Mouse (Mus musculus) CH12.LX (cell line): ENCODE results near the gene Ntsr1. TPM values are rescaled to one million over a fixed set of nuclear protein-coding genes. Genes with fewer than 3 reads are reported as not detected.

Experiments
- DNase-seq: peaks from one replicate; pipeline ENCODE4 v3.0.0-alpha.2; 2013; ENCODE audit errors: extremely low read depth
- H3K27ac ChIP-seq: 2 replicates; pipeline ENCODE4 v1.5.1; 2012; ENCODE audit warnings: low read depth, mild to moderate bottlenecking, control low read depth, moderate library complexity; ENCODE audit not compliant: insufficient read depth
- H3K27me3 ChIP-seq: replicated peaks from 2 replicates; pipeline ENCODE3; 2012; ENCODE audit warnings: inconsistent platforms
- H3K36me3 ChIP-seq, 2 experiments: replicated peaks in 1 of 2; 2 replicates each; pipeline versions ENCODE3 to v1.6.1; 2012; ENCODE audit warnings: inconsistent platforms in 1 of 2, low read length in 1 of 2, mild to moderate bottlenecking in 1 of 2, mixed read lengths in 1 of 2, moderate library complexity in 1 of 2; ENCODE audit not compliant: control insufficient read depth in 1 of 2, insufficient read depth in 1 of 2
- H3K4me1 ChIP-seq, 2 experiments: 2 replicates each; pipeline ENCODE4 v1.6.1; 2012; ENCODE audit warnings: inconsistent platforms in 1 of 2, moderate library complexity in 1 of 2; ENCODE audit not compliant: insufficient read depth in 2 of 2, control insufficient read depth in 1 of 2
- H3K4me2 ChIP-seq: 2 replicates; pipeline ENCODE4 v1.6.1; 2012; ENCODE audit warnings: low read depth, mild to moderate bottlenecking, control low read depth; ENCODE audit not compliant: poor library complexity, insufficient read depth, severe bottlenecking
- H3K4me3 ChIP-seq, 3 experiments: fragments of 150-350 bp in 1 of 3; sonication (generic) in 1 of 3; replicated peaks in 1 of 3; 2 replicates each; pipeline versions ENCODE3 to v1.5.1; 2011 to 2012; ENCODE audit warnings: low read depth in 2 of 3, low read length in 2 of 3, mild to moderate bottlenecking in 2 of 3, moderate library complexity in 2 of 3, control low read depth in 1 of 3, improper control_type of control experiment in 1 of 3, inconsistent platforms in 1 of 3, mixed read lengths in 1 of 3; ENCODE audit not compliant: poor library complexity in 1 of 3
- H3K79me2 ChIP-seq: replicated peaks from 2 replicates; pipeline ENCODE4 v1.6.1; 2012; ENCODE audit warnings: mild to moderate bottlenecking, moderate library complexity; ENCODE audit not compliant: control insufficient read depth, poor library complexity, insufficient read depth, severe bottlenecking; ENCODE audit errors: extremely low read depth
- H3K9ac ChIP-seq: 2 replicates; pipeline ENCODE4 v1.6.1; 2012; ENCODE audit warnings: low read depth, mild to moderate bottlenecking, control low read depth, moderate library complexity; ENCODE audit not compliant: insufficient read depth
- H3K9me3 ChIP-seq: replicated peaks from 2 replicates; pipeline ENCODE3; 2012; ENCODE audit warnings: low read length, inconsistent platforms, mixed read lengths
- CHD1 ChIP-seq: IDR thresholded peaks from 2 replicates; pipeline ENCODE4 v1.6.1; 2012; ENCODE audit warnings: low read depth, low read length, improper control_type of control experiment, inconsistent platforms
- CTCF ChIP-seq, 2 experiments: IDR thresholded peaks in 1 of 2; conservative IDR thresholded peaks in 1 of 2; 2 replicates each; pipeline ENCODE4 v1.5.1; 2011 to 2012; ENCODE audit warnings: low read depth in 2 of 2, low read length in 2 of 2, improper control_type of control experiment in 1 of 2, inconsistent platforms in 1 of 2, mild to moderate bottlenecking in 1 of 2, moderate library complexity in 1 of 2
- E2F4 ChIP-seq: IDR thresholded peaks from 2 replicates; pipeline ENCODE4 v1.6.1; 2011; ENCODE audit warnings: low read depth, low read length, improper control_type of control experiment; ENCODE audit not compliant: insufficient replicate concordance
- ELF1 ChIP-seq: IDR thresholded peaks from 2 replicates; pipeline ENCODE4 v1.6.1; 2014; ENCODE audit warnings: low read depth, mild to moderate bottlenecking, inconsistent platforms, low read length, improper control_type of control experiment
- EP300 ChIP-seq: IDR thresholded peaks from 2 replicates; pipeline ENCODE4 v1.6.1; 2011; ENCODE audit warnings: low read length, improper control_type of control experiment
- ETS1 ChIP-seq: conservative IDR thresholded peaks from 2 replicates; pipeline ENCODE4 v1.6.1; 2012; ENCODE audit warnings: low read depth, mild to moderate bottlenecking, inconsistent platforms, low read length, improper control_type of control experiment, moderate library complexity
- GABPA ChIP-seq: IDR thresholded peaks from 2 replicates; pipeline ENCODE4 v1.6.1; 2012; ENCODE audit warnings: low read depth, low read length, improper control_type of control experiment, inconsistent platforms; ENCODE audit not compliant: insufficient replicate concordance
- IRF4 ChIP-seq: IDR thresholded peaks from 2 replicates; pipeline ENCODE4 v1.6.1; 2014; ENCODE audit warnings: low read depth, mild to moderate bottlenecking, inconsistent platforms, low read length, improper control_type of control experiment
- JUN ChIP-seq: IDR thresholded peaks from 2 replicates; pipeline ENCODE4 v1.6.1; 2011; ENCODE audit warnings: low read depth, mild to moderate bottlenecking, low read length, improper control_type of control experiment, moderate library complexity; ENCODE audit not compliant: insufficient read depth
- JUND ChIP-seq: conservative IDR thresholded peaks from 2 replicates; pipeline ENCODE4 v1.6.1; 2011; ENCODE audit warnings: low read depth, low read length, improper control_type of control experiment
- KAT2A ChIP-seq: IDR thresholded peaks from 2 replicates; pipeline ENCODE4 v1.6.1; 2012; ENCODE audit warnings: low read length, improper control_type of control experiment, inconsistent platforms; ENCODE audit not compliant: insufficient replicate concordance
- MAFK ChIP-seq: IDR thresholded peaks from 2 replicates; pipeline ENCODE4 v1.6.1; 2011; ENCODE audit warnings: low read length, improper control_type of control experiment; ENCODE audit not compliant: insufficient replicate concordance
- MAZ ChIP-seq: IDR thresholded peaks from 2 replicates; pipeline ENCODE4 v1.6.1; 2012; ENCODE audit warnings: low read depth, mild to moderate bottlenecking, inconsistent platforms, low read length, improper control_type of control experiment, moderate library complexity
- MXI1 ChIP-seq: IDR thresholded peaks from 2 replicates; pipeline ENCODE4 v1.6.1; 2011; ENCODE audit warnings: mild to moderate bottlenecking, low read depth, low read length, improper control_type of control experiment
- PAX5 ChIP-seq: IDR thresholded peaks from 2 replicates; pipeline ENCODE4 v1.6.1; 2012; ENCODE audit warnings: low read length, inconsistent platforms, mixed read lengths
- POLR2A ChIP-seq: IDR thresholded peaks from 2 replicates; pipeline ENCODE4 v1.6.1; 2011; ENCODE audit warnings: low read depth, mild to moderate bottlenecking, improper control_type of control experiment, low read length
- POLR2AphosphoS2 ChIP-seq: IDR thresholded peaks from 2 replicates; pipeline ENCODE4 v1.6.1; 2011; ENCODE audit warnings: low read depth, low read length, improper control_type of control experiment
- RAD21 ChIP-seq: IDR thresholded peaks from 2 replicates; pipeline ENCODE4 v1.6.1; 2011; ENCODE audit warnings: low read depth, mild to moderate bottlenecking, low read length, improper control_type of control experiment, moderate library complexity
- SMC3 ChIP-seq: IDR thresholded peaks from 2 replicates; pipeline ENCODE4 v1.6.1; 2011; ENCODE audit warnings: low read depth, low read length, improper control_type of control experiment
- UBTF ChIP-seq: IDR thresholded peaks from 2 replicates; pipeline ENCODE4 v1.6.1; 2012; ENCODE audit warnings: low read depth, mild to moderate bottlenecking, inconsistent platforms, low read length, improper control_type of control experiment, moderate library complexity
- USF1 ChIP-seq: IDR thresholded peaks from 2 replicates; pipeline ENCODE4 v1.6.1; 2014; ENCODE audit warnings: low read depth, mild to moderate bottlenecking, inconsistent platforms, low read length, improper control_type of control experiment
- ZC3H11A ChIP-seq: IDR thresholded peaks from 2 replicates; pipeline ENCODE4 v1.6.1; 2012; ENCODE audit warnings: low read depth, mild to moderate bottlenecking, inconsistent platforms, low read length, improper control_type of control experiment
- dilution Hi-C: fragments of 300-500 bp; cut with MboI; formaldehyde crosslinking; loops from 2 replicates; pipeline ENCODE4 v1.14.3; 2020; ENCODE audit warnings: low sequenced_read_pairs; ENCODE audit not compliant: extremely low pct_unique_long_range_greater_than_20kb, extremely low pct_ligation_motif_present
- in situ Hi-C: fragments of 300-500 bp; cut with MboI; formaldehyde crosslinking; loops from 3 replicates; pipeline ENCODE4 v1.14.3; 2019; ENCODE audit warnings: low sequenced_read_pairs, low pct_ligation_motif_present, low pct_unique_long_range_greater_than_20kb, mixed read lengths
- polyA plus RNA-seq: library from polyadenylated mRNA; unstranded; fragments of >175 nt; gene quantifications from 2 replicates; pipeline ENCODE4 v1.2.1, GENCODE M21; 2012; ENCODE audit warnings: low read depth; ENCODE audit not compliant: insufficient read length
- total RNA-seq, 2 experiments: library from RNA; depleted of rRNA; stranded (reverse); fragments of 300-350 nt in 1 of 2; fragments of >200 nt in 1 of 2; gene quantifications; 2 replicates each; pipeline ENCODE4 v1.2.3; 2012 to 2014

Gene Ntsr1
- total and polyA plus RNA-seq, 3 experiments: not detected

GRCm38 (mm10) chr2:180513019-180513418 is 13.2 kb downstream of the Ntsr1 start:
- no peak overlapping the region for H3K27ac ChIP-seq
- no peak overlapping the region for H3K4me3 ChIP-seq
- no peaks in the 10 kb centered on the region for H3K79me2 ChIP-seq
- in situ Hi-C loops: no loop called here
- no peak overlapping the region for H3K9ac ChIP-seq
- no peak overlapping the region for H3K4me2 ChIP-seq
- no peaks in the 10 kb centered on the region for H3K4me1 ChIP-seq
- H3K9me3 ChIP-seq: no peaks in the 10 kb centered on the region
- no peak for DNase-seq
- TF ChIP-seq POLR2AphosphoS2 (no peak), ETS1 (no peak), RAD21 (no peak), USF1 (no peak), MAZ (no peak), E2F4 (no peak), UBTF (no peak), MXI1 (no peak), JUND (no peak), EP300 (no peak), ZC3H11A (no peak), ELF1 (no peak), CHD1 (no peak), POLR2A (no peak), CTCF (conservative IDR thresholded peaks at IDR 0.05 in 1 of 2, IDR thresholded peaks at IDR 0.05 in 1 of 2; ENCODE audit: low read depth in 2 of 2, low read length in 2 of 2) (no peak)
- dilution Hi-C loops: no loop called here
- H3K36me3 ChIP-seq: no peaks in the 10 kb centered on the region
- peaks cover 49% of the 10 kb centered on the region for H3K27me3 ChIP-seq

GRCm38 (mm10) chr2:180513835-180514234 is 14.1 kb downstream of the Ntsr1 start:
- Histone ChIP-seq H3K9me3 (no peaks in the 10 kb centered on the region), H3K27me3 (peaks cover 47% of the 10 kb centered on the region), H3K4me1 (no peaks in the 10 kb centered on the region), H3K79me2 (no peaks in the 10 kb centered on the region), H3K4me2 (no peak overlapping the region), H3K9ac (no peak overlapping the region), H3K4me3 (no peak overlapping the region), H3K36me3 (no peaks in the 10 kb centered on the region), H3K27ac (no peak overlapping the region)
- dilution Hi-C loops: no loop called here
- no peak for DNase-seq
- in situ Hi-C loops: no loop called here
- TF ChIP-seq JUN: no peak
- TF ChIP-seq SMC3: no peak
- TF ChIP-seq KAT2A: no peak
- TF ChIP-seq USF1: no peak
- TF ChIP-seq IRF4: no peak
- no peak for TF ChIP-seq ELF1
- no peak for TF ChIP-seq RAD21
- no peak for TF ChIP-seq POLR2A
- TF ChIP-seq PAX5: no peak
- TF ChIP-seq MAFK: no peak
- no peak for TF ChIP-seq GABPA
